Mouse (Mus musculus) brain, adult 2 months (tissue): ENCODE measurements around the gene Sp4.

Experiments
- DNase-seq: peaks from one replicate; pipeline ENCODE4 v3.0.0; 2011; ENCODE audit warnings: low read depth, low spot score

The Sp4 gene

DNA sequence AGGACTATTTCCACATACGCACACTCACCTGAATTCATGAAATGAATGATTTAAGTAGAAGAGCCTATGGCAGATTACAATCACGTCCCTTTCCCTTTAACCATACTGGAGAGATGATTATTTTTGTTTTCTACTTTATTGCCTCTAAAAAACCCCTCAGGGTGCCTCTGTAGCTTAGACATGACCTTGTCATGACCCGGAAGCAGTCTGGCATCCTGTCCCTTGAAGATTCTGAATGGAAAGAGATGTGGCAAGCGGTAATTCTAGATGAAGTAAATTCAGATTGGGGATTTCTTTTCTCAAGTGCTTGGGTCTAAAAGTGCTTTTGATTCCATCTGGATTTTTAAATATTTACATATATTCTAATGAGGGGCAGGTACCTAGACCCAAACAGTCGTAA is 24.9 kb downstream of the Sp4 start:
- no peak for DNase-seq

- DNase-seq = no peak
These were observed 36.3 kb downstream of the Sp4 start for GRCm38 (mm10) chr12:118264905-118265304.

DNA sequence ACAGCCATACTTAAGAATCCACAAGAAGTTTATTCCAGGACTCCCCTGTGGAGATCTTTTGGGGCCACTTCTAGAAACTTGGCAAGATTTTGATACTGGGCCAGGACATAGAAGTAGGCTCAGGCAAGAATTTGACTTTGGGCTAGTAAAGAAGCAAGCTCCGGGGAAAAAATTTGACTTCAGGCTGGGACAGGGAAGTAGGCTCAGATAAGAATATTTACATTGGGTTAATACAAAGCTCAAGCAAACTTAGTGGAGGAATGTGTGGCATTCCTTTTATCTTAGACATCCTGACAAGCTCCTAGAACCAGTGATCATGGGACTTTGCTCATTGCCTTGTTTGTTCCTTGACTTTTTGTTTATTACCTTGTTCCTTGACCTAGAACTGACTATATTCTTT is 37.4 kb downstream of the Sp4 start:
- no peak for DNase-seq

GRCm38 (mm10) chr12:118255292-118255782 is 45.9 kb downstream of the Sp4 start:
- DNase-seq = no peak

DNA sequence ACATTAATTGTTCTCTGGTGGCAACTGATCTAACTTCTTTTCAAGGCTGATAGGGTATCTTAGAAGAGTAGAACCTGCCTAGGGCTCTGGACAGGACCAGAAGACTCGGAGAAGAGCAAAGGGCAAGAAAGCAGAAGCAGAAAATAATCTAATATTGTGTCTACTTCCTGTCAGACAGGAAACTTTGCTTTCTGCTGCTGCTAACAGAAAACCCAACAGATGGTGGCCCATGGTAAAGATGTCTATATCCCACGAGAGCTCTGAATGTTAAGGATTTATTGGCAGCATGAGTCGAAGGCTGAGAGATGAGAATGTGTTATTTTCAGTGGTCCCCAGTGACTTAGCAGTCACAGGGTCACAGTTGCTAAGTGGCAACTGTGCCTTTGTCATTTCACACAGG is 80.1 kb downstream of the Sp4 start:
- no peak for DNase-seq

DNA sequence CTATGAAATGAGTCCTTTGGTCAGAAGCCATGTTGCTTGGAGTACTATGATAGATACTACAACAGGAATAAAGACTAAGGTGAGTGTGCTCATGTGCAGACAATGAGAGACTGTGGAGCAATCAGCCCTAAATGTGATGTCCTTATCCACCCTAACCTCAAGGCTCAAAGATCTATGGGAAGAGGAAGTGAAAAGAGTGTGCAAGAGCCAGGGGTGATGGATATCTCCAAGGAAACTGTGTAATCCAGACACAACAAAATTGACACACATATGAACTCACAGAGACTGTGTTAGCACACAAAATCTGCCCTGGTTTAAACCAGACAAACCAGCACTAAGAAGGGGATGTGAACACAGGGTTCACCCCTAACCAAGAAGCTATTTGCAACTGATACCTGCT is 81.2 kb downstream of the Sp4 start:
- DNase-seq = no peak

GRCm38 (mm10) chr12:118212163-118212562 is 89.1 kb downstream of the Sp4 start:
- DNase-seq = no peak

GRCm38 (mm10) chr12:118198386-118199093 is 102.7 kb downstream of the Sp4 start, which contains the start of gene Dnah11:
TSS of gene Dnah11 (minus strand) at chr12:118199043.
- peak; percentile 87 for DNase-seq

DNA sequence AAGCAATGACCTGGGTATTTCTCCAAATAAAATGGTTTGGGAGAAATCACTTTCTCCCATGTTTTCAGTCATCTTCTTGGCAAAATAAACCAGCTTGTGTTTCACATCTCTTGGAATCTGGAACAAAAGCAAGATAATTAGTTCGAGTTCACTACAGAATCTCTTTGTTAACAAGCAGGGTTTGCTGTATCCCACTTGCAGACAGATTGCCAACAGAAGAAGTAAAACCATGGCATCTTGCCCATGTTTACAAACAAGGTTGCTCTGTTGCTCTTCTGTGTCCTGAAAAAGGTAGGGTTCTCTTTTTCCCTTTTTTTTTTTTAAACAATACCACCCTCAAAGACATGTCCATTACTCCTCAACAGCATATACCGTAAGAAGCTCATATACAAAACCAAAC is 104.7 kb downstream of the Sp4 start:
- peak; percentile 25 for DNase-seq

DNA sequence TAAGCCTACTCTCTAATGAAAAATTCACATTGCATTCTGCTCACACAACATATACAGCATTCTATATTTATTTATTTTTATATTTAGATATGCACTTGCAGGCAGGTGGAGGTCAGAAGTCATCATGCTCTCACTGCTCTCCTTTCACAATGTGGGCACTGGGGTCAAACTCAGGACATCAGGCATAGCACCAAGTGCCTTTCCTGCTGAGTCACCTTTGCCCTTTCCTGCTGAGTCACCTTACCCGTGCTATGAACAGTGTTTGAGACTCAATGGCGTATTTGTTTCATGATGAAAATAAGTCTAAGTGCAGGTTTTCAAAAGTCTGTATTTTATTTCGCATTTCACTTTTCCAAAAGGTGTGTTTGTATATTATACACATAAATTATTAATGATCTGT is 111.7 kb downstream of the Sp4 start:
- no peak for DNase-seq

- DNase-seq = no peak
These were observed 113.6 kb downstream of the Sp4 start for GRCm38 (mm10) chr12:118187663-118188062.

- DNase-seq = peak; percentile 36
These were observed 114.3 kb downstream of the Sp4 start for GRCm38 (mm10) chr12:118186881-118187489.

GRCm38 (mm10) chr12:118186120-118186880 is 114.9 kb downstream of the Sp4 start:
- DNase-seq = no peak
